Mouse (Mus musculus): ENCODE data around the gene Xab2.

DNA sequence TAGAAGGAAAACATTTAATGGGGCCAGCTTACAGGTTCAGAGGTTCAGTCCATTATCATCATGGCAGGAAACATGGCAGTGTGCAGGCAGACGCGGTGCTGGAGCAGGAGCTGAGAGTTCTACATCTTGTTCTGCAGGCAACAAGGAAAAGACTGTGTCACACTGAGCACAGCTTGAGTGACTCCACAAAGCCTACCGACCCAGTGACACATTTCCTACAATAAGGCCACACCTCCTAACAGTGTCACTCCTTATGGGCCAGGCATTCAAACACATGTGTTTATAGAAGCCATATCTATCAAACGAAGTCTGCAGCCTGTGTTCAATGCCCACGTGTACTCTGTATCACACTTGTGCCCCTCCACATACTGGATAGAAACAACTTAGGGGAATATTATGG lies 51.3 kb downstream of the Xab2 start:
- TF ChIP-seq CTCF (IDR thresholded peaks at IDR 0.05; ENCODE audit: low read depth) (no peak), EP300 (IDR thresholded peaks at IDR 0.05; ENCODE audit: low read depth) (no peak)
